Comparison of ENCODE assay signal across 8 mouse cellular contexts in genomic region chr12:104964953-104965911, GRCm38 (mm10). TPM values are rescaled to one million over a fixed set of nuclear protein-coding genes. Genes with fewer than 3 reads are reported as not detected.
A peak's percentile ranks its signal among the peaks of the same experiment; 100 is the strongest.
DNase-seq lines count a peak whose midpoint lies in the region; ATAC-seq and TF ChIP-seq lines count a peak whose summit lies in the region.

No protein-coding gene starts in this region.

- H3K9ac ChIP-seq in hindbrain, embryonic 14.5 days = no peak overlapping the region
- H3K9ac ChIP-seq in lung, postnatal 0 days (replicated peaks; ENCODE audit: low read depth) = no peak overlapping the region

- TF ChIP-seq EP300 in lung, postnatal 0 days (IDR thresholded peaks at IDR 0.05) = no peak

- H3K9me3 ChIP-seq in hindbrain, embryonic 14.5 days (ENCODE audit: control insufficient read depth, low read length) = no peaks in the 10 kb centered on the region
- no peaks in the 10 kb centered on the region for H3K9me3 ChIP-seq in lung, postnatal 0 days (ENCODE audit: low read length)

- H3K27ac ChIP-seq in hindbrain, embryonic 14.5 days = no peak overlapping the region
- H3K27ac ChIP-seq in lung, postnatal 0 days (ENCODE audit: low read length) = no peak overlapping the region
- H3K27ac ChIP-seq in small intestine, adult 2 months (ENCODE audit: insufficient read depth, low read depth, low read length) = peak overlapping the region; percentile 11; the same call in 1 of the 2 replicates

- H3K4me2 ChIP-seq in hindbrain, embryonic 14.5 days (replicated peaks) = no peak overlapping the region
- H3K4me2 ChIP-seq in lung, postnatal 0 days (replicated peaks; ENCODE audit: low read depth, low read length) = no peak overlapping the region

- no peak for TF ChIP-seq POLR2A in small intestine, adult 2 months (IDR thresholded peaks at IDR 0.05; ENCODE audit: low read depth, low read length)

- WGBS in hindbrain, embryonic 14.5 days = 49% methylated on average over 7 of the region's 7 CpGs
- WGBS in lung, postnatal 0 days = 25% methylated on average over 7 of the region's 7 CpGs
- 53% methylated on average over 7 of the region's 7 CpGs for WGBS in small intestine, adult 2 months

- ATAC-seq in hindbrain, embryonic 14.5 days (ENCODE audit: low FRiP score) = peak; percentile 75; the same call in 1 of the 2 replicates
- peak; percentile 75 for ATAC-seq in lung, postnatal 0 days

- no peaks in the 10 kb centered on the region for H3K36me3 ChIP-seq in hindbrain, embryonic 14.5 days (replicated peaks; ENCODE audit: control insufficient read depth, insufficient read depth)
- no peaks in the 10 kb centered on the region for H3K36me3 ChIP-seq in lung, postnatal 0 days (ENCODE audit: insufficient read depth, low read length)
- no peaks in the 10 kb centered on the region for H3K36me3 ChIP-seq in small intestine, adult 2 months (ENCODE audit: control insufficient read depth, insufficient read depth, low read length)

- no peak for TF ChIP-seq CTCF in lung, postnatal 0 days (IDR thresholded peaks at IDR 0.05)
- TF ChIP-seq CTCF in small intestine, adult 2 months (IDR thresholded peaks at IDR 0.05; ENCODE audit: extremely low read depth, insufficient read length, insufficient replicate concordance, low read depth, low read length) = no peak

- no peak overlapping the region for H3K4me3 ChIP-seq in hindbrain, embryonic 14.5 days (replicated peaks; ENCODE audit: low read length)
- no peak overlapping the region for H3K4me3 ChIP-seq in lung, postnatal 0 days (ENCODE audit: low read depth, low read length)
- no peak overlapping the region for H3K4me3 ChIP-seq in small intestine, adult 2 months (ENCODE audit: low read depth, low read length)

- H3K4me1 ChIP-seq in hindbrain, embryonic 14.5 days (replicated peaks; ENCODE audit: control insufficient read depth, insufficient read depth, low read length) = no peaks in the 10 kb centered on the region
- no peaks in the 10 kb centered on the region for H3K4me1 ChIP-seq in lung, postnatal 0 days (ENCODE audit: insufficient read depth, low read depth, low read length)
- H3K4me1 ChIP-seq in small intestine, adult 2 months (ENCODE audit: control insufficient read depth, insufficient read depth, insufficient read length, low read length) = no peaks in the 10 kb centered on the region; the same call in 1 of the 2 replicates

- H3K27me3 ChIP-seq in hindbrain, embryonic 14.5 days (ENCODE audit: control insufficient read depth, insufficient read depth, low read length) = no peaks in the 10 kb centered on the region
- no peaks in the 10 kb centered on the region for H3K27me3 ChIP-seq in lung, postnatal 0 days (replicated peaks; ENCODE audit: insufficient read depth, low read length)
- no peaks in the 10 kb centered on the region for H3K27me3 ChIP-seq in small intestine, adult 2 months (ENCODE audit: control insufficient read depth, insufficient read depth, low read length)

- DNase-seq in right cerebral cortex, adult 18-20 months = peak; percentile 38
- DNase-seq in right cerebral cortex, postnatal 25 days = no peak
- DNase-seq in hindbrain, embryonic 14.5 days (ENCODE audit: low spot score) = peak; percentile 45
- DNase-seq in lung, postnatal 0 days (ENCODE audit: low spot score) = peak; percentile 53
- DNase-seq in spleen, postnatal 36 days (ENCODE audit: low spot score in 2 of 2) = no peak
- DNase-seq in cerebellum, adult 9-11 months = no peak
- no peak for DNase-seq in left cerebral cortex, adult 8-10 months (ENCODE audit: low spot score in 2 of 2)

RNA-seq across cellular contexts. Expression of gene Syne3, which starts 44.4 kb away (rescaled TPM):
- 0.35 TPM in 2 replicates for polyA plus RNA-seq in hindbrain, embryonic 14.5 days (2014; fragmentation: Nextera tagmentation; extraction: Ambion mirVana)
- 1.1 and 1.2 TPM in 2 replicates for polyA plus RNA-seq in lung, postnatal 0 days (2015; fragmentation: Nextera tagmentation; extraction: Ambion mirVana)
- polyA plus RNA-seq in small intestine, adult 2 months (2012; rRNA removed) = 0.88 and 1.3 TPM in 2 replicates
- total RNA-seq in left cerebral cortex, adult 8-10 months (2022) = 1 to 10 TPM; 2.0 to 3.0 (median 2.8) TPM

Comparison
In these comparisons a context has a peak if more than half of its experiments do, and no peak if none do; other contexts are left out.
1. DNase-seq: peak in right cerebral cortex, adult 18-20 months (single experiment), hindbrain, embryonic 14.5 days (single experiment) and lung, postnatal 0 days (single experiment); none in right cerebral cortex, postnatal 25 days (single experiment), spleen, postnatal 36 days (0 of 2), cerebellum, adult 9-11 months (single experiment) and left cerebral cortex, adult 8-10 months (0 of 2).